Mouse (Mus musculus): ENCODE data around the gene Ttc39b.

Gene Ttc39b

GRCm38 (mm10) chr4:83225633-83226360 lies 98.3 kb downstream of the Ttc39b start:
- no peak for DNase-seq

- no peak for DNase-seq
Measured at GRCm38 (mm10) chr4:83224242-83224641, 99.8 kb downstream of the Ttc39b start.

GRCm38 (mm10) chr4:83223197-83223596 lies 100.9 kb downstream of the Ttc39b start:
- no peak for DNase-seq

- no peak for DNase-seq
Measured at GRCm38 (mm10) chr4:83220761-83221557, 103.1 kb downstream of the Ttc39b start.

- no peak for DNase-seq
Measured at GRCm38 (mm10) chr4:83219253-83219652, 104.8 kb downstream of the Ttc39b start.

- no peak for DNase-seq
Measured at GRCm38 (mm10) chr4:83217128-83217527, 106.9 kb downstream of the Ttc39b start.

DNA sequence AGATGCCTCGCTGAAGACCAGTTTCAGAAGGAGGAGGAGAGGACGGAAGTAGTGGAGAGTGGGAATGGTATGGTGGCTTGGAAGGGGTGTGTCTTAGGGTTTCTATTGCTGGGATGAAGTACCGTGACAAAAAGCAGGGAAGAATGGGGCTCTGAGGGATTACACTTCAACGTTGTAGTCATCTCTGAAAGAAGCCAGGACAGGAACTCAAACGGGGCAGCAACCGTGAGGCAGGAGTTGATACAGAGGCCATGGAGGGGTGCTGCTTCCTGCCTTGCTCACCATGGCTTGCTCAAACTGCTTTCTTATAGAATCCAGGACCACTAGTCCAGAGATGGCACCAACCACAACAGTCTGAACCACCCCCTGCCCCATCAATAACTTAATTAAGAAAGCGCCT lies 107.7 kb downstream of the Ttc39b start:
- DNase-seq = no peak

DNA sequence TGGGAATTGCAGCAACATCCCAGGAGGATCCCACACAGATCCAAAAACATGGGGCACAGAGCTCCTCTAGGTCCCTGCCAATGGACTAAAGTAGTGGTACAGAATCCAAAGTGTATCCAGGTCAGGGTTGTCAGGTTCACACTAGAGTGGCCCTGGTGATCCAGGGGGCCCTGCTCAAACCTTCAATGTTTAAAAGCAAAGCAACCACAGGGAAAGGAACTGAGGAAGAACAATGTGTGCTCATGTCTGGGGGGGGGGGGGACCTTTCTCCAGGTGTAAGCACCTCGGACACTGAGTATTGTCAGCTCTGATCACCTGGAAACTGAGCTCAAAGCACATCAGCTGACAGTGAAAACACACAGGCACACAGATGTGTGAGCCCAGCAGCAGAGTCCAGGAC lies 108.3 kb downstream of the Ttc39b start:
- DNase-seq = no peak

DNA sequence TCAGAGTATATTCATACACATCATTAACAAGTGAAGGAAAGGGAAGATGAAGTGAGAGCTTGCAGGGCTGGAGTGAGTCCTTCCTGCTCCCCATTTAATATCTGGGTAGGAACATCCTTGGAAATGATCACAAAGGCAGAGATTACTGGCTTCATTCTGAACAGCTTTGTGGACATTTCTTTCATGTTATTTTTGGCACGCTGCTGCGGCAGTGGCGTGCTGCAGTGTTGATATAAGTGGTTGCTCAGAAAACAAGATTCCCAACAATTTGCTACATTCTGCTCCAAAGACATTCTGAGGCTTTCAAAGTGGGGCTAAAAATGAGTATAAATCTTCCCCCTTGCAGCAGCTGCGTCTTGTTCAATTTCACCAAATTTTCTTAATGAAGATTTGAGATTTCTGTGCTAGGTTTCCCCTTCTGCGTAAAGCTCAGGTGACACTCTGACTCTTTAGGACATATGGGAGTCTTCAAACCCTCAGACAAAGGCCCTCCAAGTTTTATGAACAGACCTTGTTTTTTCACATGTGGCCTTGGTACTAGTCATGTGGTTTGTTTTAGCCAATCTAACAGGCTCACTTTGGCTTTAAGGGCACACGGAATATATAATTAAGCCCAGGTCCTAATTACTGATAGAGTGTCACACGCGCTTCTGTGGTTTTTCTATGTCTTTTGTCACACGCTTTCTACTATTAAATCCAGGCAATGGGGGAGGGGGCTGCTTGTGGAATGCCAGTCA lies 109.1 kb downstream of the Ttc39b start:
- DNase-seq = no peak

- no peak for DNase-seq
Measured at GRCm38 (mm10) chr4:83213752-83214151, 110.3 kb downstream of the Ttc39b start.

DNA sequence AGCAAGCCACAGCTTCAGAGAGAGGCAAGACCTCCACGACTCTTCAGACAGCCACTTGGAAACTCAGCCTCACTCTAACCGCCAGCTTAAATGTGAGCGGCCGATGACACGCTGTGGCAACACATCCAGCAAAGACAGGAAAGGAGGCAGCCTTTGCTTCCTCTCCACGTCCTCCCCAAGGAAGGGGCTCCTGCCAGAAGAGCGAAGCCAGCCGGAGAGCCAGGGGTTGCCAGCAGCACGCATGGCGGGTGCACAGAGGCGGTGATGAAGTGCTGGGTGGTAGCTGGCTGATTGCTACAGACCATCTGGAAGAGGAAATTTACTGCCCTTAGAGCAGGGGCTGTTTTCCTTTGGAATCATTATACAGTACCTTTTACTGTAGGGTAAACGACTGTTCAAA lies 112.3 kb downstream of the Ttc39b start:
- no peak for DNase-seq

DNA sequence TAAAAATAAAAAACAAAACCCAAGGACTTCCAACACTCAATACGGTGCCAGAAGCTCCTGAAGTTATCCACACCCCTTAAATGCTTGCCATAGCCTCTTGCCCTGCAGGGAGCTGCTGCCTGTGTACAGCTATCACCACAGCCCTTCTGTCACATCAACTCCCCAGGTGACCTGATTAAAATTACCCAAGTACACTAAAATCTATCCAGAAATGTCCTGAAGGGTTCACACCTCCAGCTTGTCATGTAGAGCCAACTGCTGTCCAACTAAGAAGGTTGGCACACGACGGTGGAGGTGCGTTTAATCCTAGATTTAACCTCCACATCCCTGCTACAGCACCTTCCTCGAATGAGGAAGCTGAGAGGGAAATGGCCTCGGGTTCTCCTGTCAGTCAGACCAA lies 113.6 kb downstream of the Ttc39b start:
- peak; percentile 61 for DNase-seq

DNA sequence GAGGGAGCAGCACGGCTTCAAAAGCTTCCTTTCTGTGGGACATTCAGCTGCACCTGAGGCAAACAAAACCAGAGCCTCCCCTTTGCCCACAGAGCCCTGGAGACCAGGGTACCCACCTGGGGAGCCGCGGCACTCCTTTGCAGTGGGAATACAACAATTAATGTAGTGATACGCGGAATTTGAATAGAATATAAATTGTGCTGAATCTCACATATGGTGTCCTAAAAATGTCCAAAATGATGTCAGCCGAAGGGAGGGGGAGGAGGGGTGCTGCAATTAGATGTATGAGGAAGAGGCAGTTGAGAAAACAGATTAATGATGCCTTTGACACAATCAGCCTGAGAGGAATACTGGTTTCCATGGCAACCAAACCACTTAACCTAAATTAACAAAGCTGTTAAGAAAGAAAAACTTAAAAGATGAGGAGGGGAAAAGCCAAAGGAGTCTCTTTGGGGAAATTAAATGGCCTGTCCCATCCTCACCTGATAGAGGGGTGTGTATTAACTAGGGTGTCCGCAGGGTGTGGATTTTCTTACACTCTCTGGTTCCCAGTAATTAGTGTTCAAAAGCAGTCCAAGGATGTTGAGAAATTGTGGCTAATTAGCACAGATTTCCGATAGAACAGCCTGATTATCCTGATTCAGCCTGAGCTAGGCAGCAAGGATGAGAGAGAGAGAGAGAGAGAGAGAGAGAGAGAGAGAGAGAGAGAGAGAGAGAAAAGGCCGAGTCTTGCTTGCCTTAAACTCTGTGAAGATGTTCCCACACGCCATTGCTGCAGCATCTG lies 117.1 kb downstream of the Ttc39b start:
- DNase-seq = peak; percentile 72

GRCm38 (mm10) chr4:83206416-83206802 lies 117.6 kb downstream of the Ttc39b start:
- peak; percentile 73 for DNase-seq

DNA sequence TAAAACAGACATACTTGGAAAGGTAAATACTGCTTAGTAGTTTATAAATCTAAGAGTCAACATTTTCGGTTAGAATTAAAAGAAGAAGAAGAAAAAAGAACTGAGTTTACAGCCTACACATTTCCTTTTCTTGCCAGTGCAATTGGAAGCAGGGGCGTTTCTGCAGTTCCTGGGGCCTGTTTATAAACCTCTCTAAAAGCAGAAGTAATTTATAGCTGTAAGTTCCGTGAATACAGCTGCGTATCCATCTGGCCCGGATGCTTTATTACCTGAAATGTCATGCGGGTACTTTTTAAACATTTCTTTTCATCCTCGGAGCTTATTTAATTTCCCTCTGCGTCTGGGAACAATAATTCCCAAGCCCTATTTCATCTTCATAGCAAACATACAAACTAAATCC lies 124.7 kb downstream of the Ttc39b start:
- DNase-seq = no peak

DNA sequence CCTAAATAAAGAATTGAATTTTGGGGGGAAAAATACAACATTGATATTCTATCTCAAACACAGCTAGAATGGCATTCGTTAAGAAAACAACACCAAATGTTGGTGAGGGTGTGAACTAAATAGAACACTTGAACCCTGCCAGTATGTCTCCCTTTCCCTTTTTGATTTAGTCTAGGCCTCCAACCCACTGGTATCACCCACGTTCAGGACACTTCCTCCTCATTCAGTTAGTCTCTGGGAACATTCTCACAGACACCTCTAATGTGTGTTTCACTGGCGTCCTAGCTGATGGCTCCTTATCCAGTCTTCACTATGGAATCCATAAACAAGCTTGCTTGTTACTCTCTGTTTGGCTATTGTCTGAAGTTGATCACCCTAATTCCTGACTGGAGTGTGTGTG lies 125.9 kb downstream of the Ttc39b start:
- no peak for DNase-seq

DNA sequence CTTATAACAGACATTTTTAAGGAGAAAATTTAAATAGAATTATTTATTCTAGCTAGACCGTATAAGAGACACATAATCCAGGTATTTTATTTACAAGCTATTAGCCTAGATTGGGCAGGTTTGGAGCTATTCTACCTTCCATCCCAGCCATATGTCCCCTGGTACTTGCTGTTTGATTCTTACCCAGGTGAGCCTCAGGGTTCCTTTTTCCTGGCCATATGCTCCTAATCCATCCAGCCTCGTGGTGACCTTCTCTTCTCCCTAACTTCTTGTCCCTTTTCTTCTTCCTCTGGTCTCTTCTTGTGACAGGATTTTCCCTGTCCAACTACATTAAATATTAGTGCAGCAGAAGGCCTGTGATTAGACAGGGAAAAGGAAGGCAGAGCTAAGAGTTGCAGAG lies 134.3 kb downstream of the Ttc39b start:
- DNase-seq = peak; percentile 45

GRCm38 (mm10) chr4:83187324-83187723 lies 136.7 kb downstream of the Ttc39b start:
- no peak for DNase-seq

GRCm38 (mm10) chr4:83186448-83186847 lies 137.6 kb downstream of the Ttc39b start:
- DNase-seq = no peak

GRCm38 (mm10) chr4:83183288-83183930 lies 140.6 kb downstream of the Ttc39b start:
- peak; percentile 76 for DNase-seq

DNA sequence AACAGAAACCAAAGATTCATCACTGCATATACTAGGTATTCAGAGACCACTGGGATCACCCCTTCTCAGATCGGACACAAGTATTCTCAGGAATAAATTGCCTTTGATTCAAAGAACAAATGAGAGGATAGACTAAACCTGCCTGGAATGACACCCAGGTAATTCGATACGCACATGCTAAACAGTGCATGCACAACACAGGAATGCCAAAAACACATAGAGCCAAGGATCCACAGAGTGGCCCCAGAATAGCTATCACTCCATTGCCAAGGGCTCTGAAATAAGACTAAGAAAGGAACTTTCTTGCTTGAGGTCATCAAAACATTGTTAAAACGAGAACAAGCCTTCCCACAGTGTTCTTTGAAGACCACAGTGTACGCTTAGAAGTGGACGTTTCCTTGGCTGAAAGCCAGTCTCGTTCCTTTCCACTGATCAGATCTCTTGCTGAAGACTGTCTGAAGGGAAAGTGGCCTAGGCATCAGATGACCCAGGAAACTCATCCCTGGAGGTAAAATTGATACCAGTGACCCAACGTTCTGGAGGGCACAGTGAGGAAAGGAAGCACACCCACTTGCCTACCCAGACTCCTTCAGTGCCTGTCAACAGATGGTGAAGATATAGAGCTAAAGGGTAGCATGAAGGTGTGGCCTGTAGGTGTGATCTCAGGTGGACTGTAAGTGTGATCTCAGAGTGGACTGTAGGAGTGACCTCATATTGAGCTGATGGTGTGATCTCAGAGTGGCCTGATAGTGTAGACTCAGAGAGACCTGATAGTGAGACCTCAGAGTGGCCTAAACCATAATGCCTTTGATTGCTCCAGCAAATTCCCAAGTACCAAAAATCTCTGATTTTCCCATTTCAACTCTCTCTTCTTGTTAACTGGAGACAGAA lies 141.6 kb downstream of the Ttc39b start:
- DNase-seq = no peak
